ENCODE assay signal across 9 mouse cellular contexts in genomic region chr11:68750938-68751337, GRCm38 (mm10). TPM values are rescaled to one million over a fixed set of nuclear protein-coding genes. Genes with fewer than 3 reads are reported as not detected.
DNase-seq lines count a peak whose midpoint lies in the region; ATAC-seq and TF ChIP-seq lines count a peak whose summit lies in the region.
"Had no signal": no experiment of that assay in that cellular context is flagged by ENCODE, and none has a peak within 500 bp of the region (broad histone marks: within the 10 kb centered on the region; RNA-seq: fewer than 3 reads in every experiment).

No protein-coding gene starts in this region.

- H3K27ac ChIP-seq in heart, adult 2 months: no peak overlapping the region

- DNase-seq in heart, adult 2 months: no peak
- no peak for DNase-seq in heart, adult 11 months
- peak; percentile 42 to 59 for DNase-seq in left cerebral cortex, postnatal 10 days (ENCODE audit: extremely low spot score in 1 of 2, low spot score in 2 of 2)
- peak; percentile 58 for DNase-seq in thymus, postnatal 14 days
- DNase-seq in urinary bladder, postnatal 4 days (ENCODE audit: low spot score in 2 of 2): no peak
- DNase-seq in MN1 (ENCODE audit: low spot score): no peak

- H3K27me3 ChIP-seq in heart, adult 2 months (ENCODE audit: control insufficient read depth, insufficient read depth, low read length): no peaks in the 10 kb centered on the region
- H3K27me3 ChIP-seq in E14TG2a.4 (ENCODE audit: insufficient read depth, low read length): no peaks in the 10 kb centered on the region

- TF ChIP-seq POLR2A in heart, adult 2 months (IDR thresholded peaks at IDR 0.05; ENCODE audit: insufficient read depth, low read depth, low read length): no peak

- no peak for TF ChIP-seq EP300 in heart, adult 2 months (IDR thresholded peaks at IDR 0.05; ENCODE audit: insufficient read depth, low read depth, low read length)

- H3K9me3 ChIP-seq in E14TG2a.4 (ENCODE audit: low read length): no peaks in the 10 kb centered on the region

- WGBS in heart, adult 2 months: 79% methylated on average over 8 of the region's 8 CpGs

- H3K4me1 ChIP-seq in heart, adult 2 months (ENCODE audit: control insufficient read depth, insufficient read depth, low read length): no peaks in the 10 kb centered on the region; the same call in 1 of the 2 replicates
- peaks cover 4% of the 10 kb centered on the region; the same call in 1 of the 2 replicates for H3K4me1 ChIP-seq in E14TG2a.4 (replicated peaks; ENCODE audit: low read depth, low read length)

- TF ChIP-seq CTCF in heart, adult 2 months (IDR thresholded peaks at IDR 0.05): peak; percentile 23; the same call in 1 of the 2 replicates
- TF ChIP-seq CTCF in E14TG2a.4 (conservative IDR thresholded peaks at IDR 0.05; ENCODE audit: low read length): peak; percentile 54

- peak; percentile 74 for ATAC-seq in erythroblast, adult 5-6 weeks (replicated peaks; ENCODE audit: low FRiP score, poor library complexity, severe bottlenecking)

- H3K9ac ChIP-seq in heart, adult 2 months (ENCODE audit: low read depth, low read length): no peak overlapping the region

- no peaks in the 10 kb centered on the region for H3K79me2 ChIP-seq in heart, adult 2 months (replicated peaks; ENCODE audit: control insufficient read depth, insufficient read depth, low read length)

- H3K36me3 ChIP-seq in heart, adult 2 months (ENCODE audit: control insufficient read depth, insufficient read depth, low read length): peaks cover 2% of the 10 kb centered on the region; the same call in 1 of the 2 replicates
- peaks cover 19% of the 10 kb centered on the region; the same call in 1 of the 2 replicates for H3K36me3 ChIP-seq in E14TG2a.4 (ENCODE audit: insufficient read depth, low read length)

- H3K4me3 ChIP-seq in heart, adult 2 months: no peak overlapping the region
- H3K4me3 ChIP-seq in E14TG2a.4 (replicated peaks; ENCODE audit: low read length): no peak overlapping the region

- intact Hi-C loops in heart, adult 2 months (cut with DNase I): no loop called here
- intact Hi-C loops in left cerebral cortex, postnatal 10 days (cut with DNase I): no loop called here

RNA-seq across cellular contexts. Expression of gene Myh10, which starts 59.6 kb away (rescaled TPM):
- total RNA-seq in heart, adult 2 months (2021): 10 to 100 TPM; 25.6 to 25.9 TPM
- polyA plus RNA-seq in heart, adult 2 months (2012; rRNA removed): 17.9 and 30.0 TPM in 2 replicates
- total RNA-seq in erythroblast, adult 5-6 weeks (2015; ENCODE audit: low replicate concordance): 45.0 and 47.9 TPM in 2 replicates
- total RNA-seq in erythroblast, adult 5-6 weeks (2017; ENCODE audit: low replicate concordance): 56.5 and 72.2 TPM in 2 replicates
- total RNA-seq in left cerebral cortex, postnatal 10 days (2021): 100 to 1,000 TPM; 210 to 217 TPM
- total RNA-seq: neutrophil, adult 5-6 weeks had no signal

Comparison
In these comparisons a context has a peak if more than half of its experiments do, and no peak if none do; other contexts are left out.
1. DNase-seq: peak in left cerebral cortex, postnatal 10 days (2 of 2) and thymus, postnatal 14 days (single experiment); none in heart, adult 2 months (0 of 2), heart, adult 11 months (single experiment), urinary bladder, postnatal 4 days (0 of 2) and MN1 (single experiment).